Mouse (Mus musculus): ENCODE measurements around the gene Olfr190. TPM values are rescaled to one million over a fixed set of nuclear protein-coding genes. Genes with fewer than 3 reads are reported as not detected.
"Not testable (repeated sequence)": the region's sequence is repeated elsewhere in the genome, so short reads cannot be mapped to it uniquely, and the experiment has no call there.

Olfr190 gene
- not detected for total RNA-seq (2021)
- long read RNA-seq, experiment 1 = 0 reads
- long read RNA-seq, experiment 2 = 0 reads

DNA sequence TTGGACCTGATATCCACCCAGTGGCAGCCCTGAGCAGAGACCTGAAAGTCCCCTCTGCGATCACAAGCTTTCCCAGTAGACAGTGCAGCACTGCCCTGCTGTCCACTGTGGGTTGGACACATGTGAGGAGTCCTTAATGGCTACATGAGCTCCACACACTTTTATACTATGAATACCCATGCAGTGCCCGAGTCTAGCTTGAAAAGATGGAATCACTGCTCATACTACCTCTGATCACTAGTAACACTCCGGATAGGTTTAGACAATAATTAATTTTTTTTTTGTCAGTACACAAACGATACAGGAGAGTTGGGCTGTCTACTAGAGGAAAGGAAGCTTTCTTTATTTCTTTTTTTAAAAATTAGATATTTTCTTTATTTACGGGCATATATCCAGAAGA, at the start of gene Olfr190:
TSS of gene Olfr190 (minus strand) at position 101 of the 400 bp plus-strand sequence.
- no peak for DNase-seq (ENCODE audit: low spot score in 2 of 2)

DNA sequence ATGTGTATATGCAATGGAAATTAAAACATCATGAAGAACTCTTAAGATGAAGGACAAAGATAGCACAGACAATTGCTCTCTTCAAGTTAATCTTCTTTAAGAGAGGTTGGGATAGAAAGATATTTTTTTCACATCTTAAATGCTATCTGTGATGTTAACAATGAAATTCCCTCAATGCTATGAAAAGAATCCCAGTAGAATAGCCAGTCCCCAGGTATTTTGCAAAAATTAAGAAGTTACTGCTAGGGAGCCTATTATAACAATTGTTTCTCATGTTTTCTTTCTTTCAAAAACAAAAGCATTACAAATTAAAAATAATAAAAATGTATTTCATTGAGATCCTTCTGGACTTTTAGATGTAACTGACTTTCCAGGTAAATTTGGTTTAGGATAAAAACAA, 43.2 kb upstream of the Olfr190 start, which contains the start of gene Olfr194:
TSS of gene Olfr194 (minus strand) at position 101 of the 400 bp plus-strand sequence.
- no peak for DNase-seq (ENCODE audit: low spot score in 2 of 2)

DNA sequence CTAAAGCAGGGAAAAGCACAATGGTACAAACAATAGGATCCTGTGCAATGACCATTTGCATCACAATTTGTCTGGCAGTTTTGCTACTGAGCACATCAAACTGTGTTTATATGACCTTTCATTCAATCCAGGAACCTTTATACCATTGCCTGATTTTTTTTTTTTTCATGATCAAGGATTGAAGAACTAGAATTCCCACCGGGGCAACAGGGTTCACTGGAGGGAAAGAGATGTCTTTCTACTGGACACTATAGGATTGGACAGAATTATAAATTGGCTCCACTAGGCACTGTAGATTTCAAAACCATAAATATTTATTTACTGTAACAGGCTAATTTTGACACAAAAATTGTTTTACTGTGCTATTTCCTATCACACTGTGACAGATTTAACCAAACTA, 34.0 kb upstream of the Olfr190 start, which contains the start of gene Olfr193:
TSS of gene Olfr193 (minus strand) at position 101 of the 400 bp plus-strand sequence.
- no peak for DNase-seq (ENCODE audit: low spot score in 2 of 2)

DNA sequence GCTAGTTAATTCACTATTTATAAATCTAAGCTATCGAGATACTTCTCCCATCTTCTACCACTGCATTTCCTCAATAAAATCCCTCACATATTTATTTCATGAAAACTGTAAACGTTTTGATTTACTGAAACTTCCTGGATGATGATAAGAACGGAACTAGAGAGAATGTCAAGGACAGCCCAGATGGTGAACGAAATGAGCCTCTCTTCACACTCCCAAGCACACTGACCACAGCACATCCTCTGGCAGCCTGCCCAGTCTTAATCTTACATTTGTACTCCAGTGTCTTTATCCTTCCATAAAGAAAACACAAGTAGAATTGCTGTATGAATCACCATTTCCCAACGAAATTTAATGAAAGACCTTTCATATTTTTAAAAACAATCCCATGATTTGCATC, 30.7 kb upstream of the Olfr190 start:
- DNase-seq (ENCODE audit: low spot score in 2 of 2) = not testable (repeated sequence)

DNA sequence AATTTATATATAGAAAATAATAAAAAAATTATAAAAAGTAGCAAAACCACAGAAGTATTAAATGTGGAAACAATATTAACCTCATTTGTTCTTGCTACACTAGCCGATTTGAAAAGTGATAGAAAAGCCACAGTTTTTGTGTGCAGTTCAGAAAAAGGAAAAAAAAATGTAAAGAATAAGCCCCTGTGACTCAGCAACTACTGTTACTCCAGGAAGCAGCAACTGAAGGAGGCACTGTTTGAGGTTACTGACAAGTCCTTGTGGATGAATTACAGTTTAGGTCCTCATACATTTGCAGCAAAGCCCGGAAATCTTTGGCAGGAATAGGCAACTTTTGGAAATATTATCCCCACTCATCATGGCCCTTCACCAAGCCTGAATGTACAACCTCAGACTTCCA, 27.5 kb upstream of the Olfr190 start:
- DNase-seq (ENCODE audit: low spot score in 2 of 2) = no peak

DNA sequence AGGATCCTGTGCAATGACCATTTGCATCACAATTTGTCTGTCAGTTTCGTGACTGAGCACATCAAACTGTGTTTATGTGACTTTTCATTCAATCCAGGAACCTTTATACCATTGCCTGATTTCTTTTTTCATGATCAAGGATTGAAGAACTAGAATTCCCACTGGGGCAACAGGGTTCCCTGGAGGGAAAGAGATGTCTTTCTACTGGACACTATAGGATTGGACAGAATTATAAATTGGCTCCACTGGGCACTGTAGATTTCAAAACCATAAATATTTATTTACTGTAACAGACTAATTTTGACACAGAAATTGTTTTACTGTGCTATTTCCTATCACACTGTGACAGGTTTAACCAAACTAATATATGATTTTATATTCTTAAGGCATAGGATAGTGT, 11.9 kb upstream of the Olfr190 start, which contains the start of gene Olfr191:
TSS of gene Olfr191 (minus strand) at position 101 of the 400 bp plus-strand sequence.
- DNase-seq (ENCODE audit: low spot score in 2 of 2) = not testable (repeated sequence)

DNA sequence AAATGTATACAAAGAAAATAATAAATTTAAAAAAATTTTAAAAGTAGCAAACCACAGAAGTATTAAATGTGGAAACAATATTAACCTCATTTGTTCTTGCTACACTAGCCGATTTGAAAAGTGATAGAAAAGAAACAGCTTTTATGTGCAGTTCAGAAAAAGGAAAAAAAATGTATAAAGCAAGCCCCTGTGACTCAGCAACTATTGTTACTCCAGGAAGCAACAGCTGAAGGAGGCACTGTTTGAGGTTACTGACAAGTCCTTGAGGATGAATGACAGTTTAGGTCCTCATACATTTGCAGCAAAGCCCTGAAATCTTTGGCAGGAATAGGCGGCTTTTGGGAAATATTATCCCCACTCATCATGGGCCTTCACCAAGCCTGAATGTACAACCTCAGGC, 3.3 kb upstream of the Olfr190 start:
- DNase-seq (ENCODE audit: low spot score in 2 of 2) = not testable (repeated sequence)

DNA sequence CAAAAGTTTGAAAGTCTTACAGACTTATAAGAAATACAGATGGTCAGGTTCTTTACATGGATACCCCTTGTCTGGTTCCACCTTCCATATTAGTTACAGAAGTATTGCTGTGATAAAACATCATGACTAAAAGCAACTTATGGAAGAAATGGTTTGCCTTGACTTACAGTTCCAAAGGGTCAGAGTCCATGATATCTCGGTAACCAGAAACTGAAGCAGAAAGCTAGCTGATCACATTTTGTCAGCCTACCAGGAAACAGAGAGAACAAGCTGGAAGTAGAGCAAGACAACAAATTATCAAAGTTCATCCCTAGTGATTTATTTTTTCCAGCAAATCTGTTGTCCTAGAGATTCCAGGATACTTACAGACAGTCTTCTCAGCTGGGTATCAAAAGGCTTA, 4.3 kb downstream of the Olfr190 start:
- no peak for DNase-seq (ENCODE audit: low spot score in 2 of 2)

DNA sequence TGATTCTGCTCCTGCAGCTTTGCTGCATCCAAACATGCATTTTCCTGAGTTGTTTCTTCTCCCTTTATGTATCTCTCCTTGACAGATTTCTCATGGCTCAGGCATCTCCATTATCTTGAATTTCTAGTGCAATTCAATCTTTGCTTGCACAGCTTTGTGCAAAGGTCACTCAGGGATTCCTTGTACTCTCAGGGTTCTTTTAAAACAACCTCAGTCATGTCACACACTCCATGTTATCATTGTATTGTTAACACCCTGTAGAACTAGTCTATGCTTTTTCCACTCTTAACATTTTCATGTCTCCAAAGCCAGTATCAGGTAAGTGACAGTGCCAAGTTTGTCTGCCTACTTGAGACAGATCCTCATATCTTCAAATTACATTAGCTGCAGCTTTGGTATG, 6.0 kb downstream of the Olfr190 start:
- no peak for DNase-seq (ENCODE audit: low spot score in 2 of 2)

DNA sequence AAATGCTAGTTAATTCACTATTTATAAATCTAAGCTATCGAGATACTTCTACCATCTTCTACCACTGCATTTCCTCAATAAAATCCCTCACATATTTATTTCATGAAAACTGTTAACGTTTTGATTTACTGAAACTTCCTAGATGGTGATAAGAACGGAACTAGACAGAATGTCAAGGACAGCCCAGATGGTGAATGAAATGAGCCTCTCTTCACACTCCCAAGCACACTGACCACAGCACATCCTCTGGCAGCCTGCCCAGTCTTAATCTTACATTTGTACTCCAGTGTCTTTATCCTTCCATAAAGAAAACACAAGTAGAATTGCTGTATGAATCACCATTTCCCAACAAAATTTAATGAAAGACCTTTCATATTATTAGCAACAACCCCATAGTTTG, 15.4 kb downstream of the Olfr190 start:
- not testable (repeated sequence) for DNase-seq (ENCODE audit: low spot score in 2 of 2)

DNA sequence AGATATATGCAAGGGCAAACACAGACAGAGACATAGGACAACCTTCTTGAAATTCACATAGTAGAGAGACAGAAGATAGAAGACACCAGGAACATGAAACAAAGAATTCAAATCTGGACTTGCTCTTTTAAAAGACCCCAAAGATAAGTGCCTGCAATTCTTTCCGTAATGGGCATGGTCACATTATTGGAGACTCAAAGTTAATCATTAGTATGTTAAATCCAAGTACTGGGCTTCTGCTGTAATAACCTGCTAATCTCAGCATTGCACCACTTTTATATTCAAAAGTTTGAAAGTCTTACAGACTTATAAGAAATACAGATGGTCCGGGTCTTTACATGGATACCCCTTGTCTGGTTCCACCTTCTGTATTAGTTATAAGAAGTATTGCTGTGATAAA, 28.5 kb downstream of the Olfr190 start:
- not testable (repeated sequence) for DNase-seq (ENCODE audit: low spot score in 2 of 2)

DNA sequence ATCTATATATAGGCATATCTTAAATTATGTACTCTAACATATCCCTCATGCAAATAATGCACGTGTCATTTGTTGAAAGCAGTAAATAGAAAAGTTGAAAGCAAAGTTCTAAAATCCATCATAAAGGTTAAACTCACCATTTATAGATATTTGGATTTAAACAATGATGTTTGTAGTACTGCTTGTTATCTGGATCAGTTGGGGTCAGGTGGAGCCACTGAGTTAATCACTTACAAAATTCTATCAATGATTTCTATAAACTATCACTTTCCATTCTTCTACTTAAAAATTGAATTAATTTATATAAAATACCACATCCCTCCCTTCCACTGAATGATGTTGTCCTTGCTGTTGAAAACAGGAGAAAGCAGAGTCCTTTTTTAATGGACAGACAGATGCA, 28.9 kb downstream of the Olfr190 start:
- DNase-seq (ENCODE audit: low spot score in 2 of 2) = no peak

DNA sequence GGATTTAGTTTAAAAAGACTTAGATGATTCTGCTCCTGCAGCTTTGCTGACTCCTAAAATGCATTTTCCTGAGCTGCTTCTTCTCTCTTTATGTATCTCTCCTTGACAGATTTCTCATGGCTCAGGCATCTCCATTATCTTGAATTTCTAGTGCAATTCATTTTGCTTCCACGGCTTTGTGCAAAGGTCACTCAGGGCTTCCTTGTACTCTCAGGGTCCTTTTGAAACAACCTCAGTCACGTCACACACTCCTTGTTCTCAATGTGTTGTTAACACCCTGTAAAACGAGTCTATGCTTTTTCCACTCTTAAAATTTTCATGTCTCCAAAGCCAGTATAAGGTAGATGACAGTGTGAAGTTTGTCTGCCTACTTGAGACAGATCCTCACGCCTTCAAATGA, 30.2 kb downstream of the Olfr190 start:
- no peak for DNase-seq (ENCODE audit: low spot score in 2 of 2)

DNA sequence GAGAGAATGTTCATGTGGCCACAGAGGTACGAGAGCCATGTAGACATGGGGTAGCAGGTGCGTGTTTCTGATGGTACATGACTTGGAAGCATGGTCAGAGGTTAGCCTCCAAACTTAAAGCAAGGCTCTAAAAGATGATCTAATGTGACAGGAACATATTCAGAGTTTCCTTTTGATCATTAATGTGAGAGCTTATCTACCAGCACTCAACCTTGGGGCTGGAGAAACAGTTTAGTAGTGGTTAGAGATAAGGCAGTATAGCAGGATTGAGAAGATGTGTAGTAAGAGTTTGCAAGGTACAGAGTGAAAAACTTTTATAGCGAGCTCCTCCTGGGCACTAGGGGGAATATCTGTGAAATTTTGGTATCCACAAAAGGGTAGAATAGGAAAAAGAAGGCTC, 32.0 kb downstream of the Olfr190 start:
- no peak for DNase-seq (ENCODE audit: low spot score in 2 of 2)

DNA sequence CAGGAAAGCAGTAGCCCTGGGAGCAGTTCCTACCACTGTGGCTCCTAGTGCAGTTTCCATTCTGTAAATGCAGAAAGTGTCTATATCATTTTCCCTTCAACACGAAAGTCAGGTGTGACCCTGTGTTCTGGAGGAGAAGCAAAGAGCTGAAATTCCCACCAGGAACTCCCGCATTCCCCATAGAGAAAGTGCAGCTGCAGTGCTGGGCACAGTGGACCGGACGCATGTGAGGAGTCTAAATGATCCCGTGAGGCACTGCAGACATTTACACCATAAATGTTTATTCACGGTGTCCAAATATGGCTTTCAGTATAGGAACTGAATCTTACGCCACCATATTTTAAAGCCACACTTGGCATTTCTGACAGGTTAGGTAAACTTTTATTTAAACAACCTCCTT, 38.1 kb downstream of the Olfr190 start, which contains the start of gene Olfr187:
TSS of gene Olfr187 (minus strand) at position 58 of the 400 bp plus-strand sequence.
- DNase-seq (ENCODE audit: low spot score in 2 of 2) = no peak

DNA sequence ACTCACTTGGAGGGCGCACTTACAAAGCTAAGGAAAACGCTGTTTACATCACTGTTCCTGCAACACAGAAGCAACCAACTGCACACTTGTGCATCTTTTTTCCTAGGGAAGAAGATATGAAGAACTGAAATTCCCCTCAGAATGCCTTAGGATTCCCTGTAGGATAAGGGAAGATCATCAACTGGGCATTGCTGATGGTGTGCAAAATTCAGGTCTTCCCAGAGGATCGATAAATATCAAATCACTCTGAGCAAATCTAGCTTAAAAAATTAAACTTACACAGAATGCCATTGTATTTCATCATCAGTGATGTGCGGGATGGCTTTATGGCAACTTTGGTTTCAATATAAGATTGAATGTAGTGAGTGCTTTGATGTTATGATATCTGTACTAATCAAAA, 47.6 kb downstream of the Olfr190 start, which contains the start of gene Olfr186:
TSS of gene Olfr186 (minus strand) at position 101 of the 400 bp plus-strand sequence.
- no peak for DNase-seq (ENCODE audit: low spot score in 2 of 2)

Other genes with a start within 250 kb of the Olfr190 start
- not detected for gene Olfr177, start 203.2 kb downstream of the Olfr190 start, total RNA-seq (2021)
- gene Olfr178, start 185.9 kb downstream of the Olfr190 start, total RNA-seq (2021) = not detected
- not detected for gene Olfr181, start 149.2 kb downstream of the Olfr190 start, total RNA-seq (2021)
- not detected for gene Olfr180, start 148.6 kb downstream of the Olfr190 start, total RNA-seq (2021)
- gene Olfr183, start 82.6 kb downstream of the Olfr190 start, total RNA-seq (2021) = not detected
- gene Olfr186, start 47.7 kb downstream of the Olfr190 start, total RNA-seq (2021) = not detected
- gene Olfr187, start 38.2 kb downstream of the Olfr190 start, total RNA-seq (2021) = not detected
- gene Olfr191, start 11.8 kb upstream of the Olfr190 start, total RNA-seq (2021) = not detected
- gene Olfr193, start 33.9 kb upstream of the Olfr190 start, total RNA-seq (2021) = not detected
- not detected for gene Olfr194, start 43.1 kb upstream of the Olfr190 start, total RNA-seq (2021)
- gene Olfr195, start 69.0 kb upstream of the Olfr190 start, total RNA-seq (2021) = not detected
- not detected for gene Olfr196, start 92.4 kb upstream of the Olfr190 start, total RNA-seq (2021)
- gene Olfr198, start 125.5 kb upstream of the Olfr190 start, total RNA-seq (2021) = not detected
- gene Olfr199, start 141.8 kb upstream of the Olfr190 start, total RNA-seq (2021) = not detected
- gene Olfr201, start 194.6 kb upstream of the Olfr190 start, total RNA-seq (2021) = not detected
- gene Olfr202, start 208.8 kb upstream of the Olfr190 start, total RNA-seq (2021) = not detected
- gene Olfr203, start 220.9 kb upstream of the Olfr190 start, total RNA-seq (2021) = not detected
- not detected for gene Olfr204, start 240.2 kb upstream of the Olfr190 start, total RNA-seq (2021)